Mouse (Mus musculus): Measurements from ENCODE around the gene Kti12. TPM values are rescaled to one million over a fixed set of nuclear protein-coding genes. Genes with fewer than 3 reads are reported as not detected.

Kti12 gene
- polyA plus RNA-seq, 1 experiment = 27.1 TPM

GRCm38 (mm10) chr4:108869730-108870374, 22.3 kb downstream of the Kti12 start:
- DNase-seq (ENCODE audit: low read depth) = peak; percentile 40

DNA sequence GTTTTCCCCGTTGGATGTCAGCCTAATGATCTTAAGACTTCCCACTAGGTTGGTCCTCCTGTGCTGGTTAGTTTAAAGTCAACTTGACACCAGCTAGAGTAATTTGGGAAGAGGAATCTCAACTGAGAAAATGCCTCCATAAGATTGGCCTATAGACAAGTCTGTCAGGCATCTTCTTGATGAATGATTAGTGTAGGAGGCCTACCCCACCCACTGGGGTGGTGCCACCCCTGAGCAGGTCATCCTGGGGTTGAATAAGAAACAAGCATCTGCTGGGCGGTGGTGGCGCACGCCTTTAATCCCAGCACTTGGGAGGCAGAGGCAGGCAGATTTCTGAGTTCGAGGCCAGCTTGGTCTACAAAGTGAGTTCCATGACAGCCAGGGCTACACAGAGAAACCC, 26.2 kb downstream of the Kti12 start:
- no peak for DNase-seq (ENCODE audit: low read depth)

GRCm38 (mm10) chr4:108877901-108878300, 30.3 kb downstream of the Kti12 start:
- no peak for DNase-seq (ENCODE audit: low read depth)

- DNase-seq (ENCODE audit: low read depth) = no peak
These were observed 31.6 kb downstream of the Kti12 start, which contains the start of gene Rab3b for GRCm38 (mm10) chr4:108878963-108879822. TSS of gene Rab3b (plus strand) at chr4:108879063.

DNA sequence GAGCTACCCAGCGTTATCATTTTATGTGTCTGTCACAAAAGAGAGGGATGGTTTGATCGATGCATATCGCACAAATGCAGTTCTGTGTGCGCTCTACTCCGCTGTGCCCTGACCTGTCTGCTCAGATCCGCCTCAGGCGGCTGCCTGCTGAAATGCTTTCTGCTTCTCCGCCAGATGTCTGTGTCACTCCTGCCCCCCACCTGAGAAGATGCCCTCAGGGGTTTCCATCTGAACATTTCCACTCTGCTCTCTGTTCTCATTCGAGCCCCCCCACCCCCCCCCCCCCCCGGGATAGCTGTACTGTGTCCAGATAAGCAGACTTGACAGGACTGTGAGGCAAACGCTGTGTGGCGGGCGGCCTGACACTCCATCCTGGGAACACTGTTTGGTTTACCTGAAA, 36.2 kb downstream of the Kti12 start:
- DNase-seq (ENCODE audit: low read depth) = no peak

GRCm38 (mm10) chr4:108887456-108887855, 39.9 kb downstream of the Kti12 start:
- no peak for DNase-seq (ENCODE audit: low read depth)

DNA sequence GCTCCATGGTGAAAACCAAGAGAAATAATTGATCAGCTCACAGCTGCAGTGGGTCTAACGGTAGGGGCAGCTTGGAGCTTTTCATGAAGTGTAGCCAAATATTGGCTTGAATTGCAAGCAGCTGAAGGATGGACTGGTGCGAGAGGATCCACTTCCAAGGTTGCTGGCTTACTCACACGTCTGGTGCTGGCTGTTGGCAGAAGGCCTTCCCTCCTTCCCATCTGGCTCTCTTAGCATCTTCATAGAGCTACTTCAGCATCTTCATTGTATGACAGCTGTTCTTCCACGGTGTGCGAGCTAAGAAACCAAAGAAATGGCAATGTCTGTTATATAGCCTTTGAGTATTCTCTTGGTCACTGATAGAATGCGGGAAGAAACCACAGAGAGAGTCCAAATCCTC, 43.3 kb downstream of the Kti12 start:
- no peak for DNase-seq (ENCODE audit: low read depth)

Other genes with a start within 250 kb of the Kti12 start
- gene Cc2d1b, start 227.8 kb upstream of the Kti12 start, polyA plus RNA-seq (2012; rRNA removed) = 34.8 and 41.4 TPM in 2 replicates
- gene 3110021N24Rik, start 128.1 kb upstream of the Kti12 start, polyA plus RNA-seq (2012; rRNA removed) = 0.13 TPM in 1 of 2 replicates, not detected in the other
- gene Zfyve9, start 67.0 kb upstream of the Kti12 start, polyA plus RNA-seq (2012; rRNA removed) = 3.9 and 4.3 TPM in 2 replicates
- 16.4 and 18.5 TPM in 2 replicates for gene Btf3l4, start 14.2 kb upstream of the Kti12 start, polyA plus RNA-seq (2012; rRNA removed)
- 20.5 and 24.2 TPM in 2 replicates for gene Txndc12, start 13.2 kb upstream of the Kti12 start, polyA plus RNA-seq (2012; rRNA removed)
- 0.39 TPM in 1 of 2 replicates, not detected in the other for gene A730015C16Rik, start 834 bp downstream of the Kti12 start, polyA plus RNA-seq (2012; rRNA removed)
- 4.7 and 7.3 TPM in 2 replicates for gene Rab3b, start 31.3 kb downstream of the Kti12 start, polyA plus RNA-seq (2012; rRNA removed)
- 44.3 and 58.1 TPM in 2 replicates for gene Nrd1, start 152.9 kb downstream of the Kti12 start, polyA plus RNA-seq (2012; rRNA removed)

Data from gonadal fat pad, adult 2 months (tissue).